Mouse (Mus musculus) spleen, adult 2 months (tissue): Measurements from ENCODE around the gene Cd207.

Experiments
- CTCF ChIP-seq: fragments of 200-500 bp; IDR thresholded peaks from 2 replicates; pipeline ENCODE4 v1.5.1; 2011; ENCODE audit warnings: mild to moderate bottlenecking, inconsistent platforms; ENCODE audit not compliant: insufficient read depth, insufficient read length, insufficient replicate concordance; ENCODE audit errors: extremely low read depth
- POLR2A ChIP-seq: fragments of 200-500 bp; IDR thresholded peaks from 2 replicates; pipeline ENCODE4 v1.6.1; 2011; ENCODE audit warnings: low read depth, low read length, inconsistent platforms

GRCm38 (mm10) chr6:83656087-83656486, 21.6 kb downstream of the Cd207 start, which contains the start of gene Clec4f:
- TF ChIP-seq POLR2A (no peak), CTCF (no peak)
